Mouse (Mus musculus) stomach, postnatal 0 days (tissue): ENCODE measurements at regions not wholly inside any gene's neighbourhood (a gene's known extent, or its start where the extent isn't known, plus 50 kb on each side); places are given as distances from the start of the nearest gene placed in this dataset.
A peak's percentile ranks its signal among the peaks of the same experiment; 100 is the strongest.

ENCODE experiments used
- CTCF ChIP-seq: IDR thresholded peaks from 2 replicates; pipeline ENCODE4 v1.5.1; 2016; ENCODE audit warnings: antibody characterized with exemption, low read depth, mild to moderate bottlenecking, moderate library complexity
- EP300 ChIP-seq: optimal IDR thresholded peaks from 2 replicates; pipeline ENCODE3; 2016; ENCODE audit warnings: antibody characterized with exemption

DNA sequence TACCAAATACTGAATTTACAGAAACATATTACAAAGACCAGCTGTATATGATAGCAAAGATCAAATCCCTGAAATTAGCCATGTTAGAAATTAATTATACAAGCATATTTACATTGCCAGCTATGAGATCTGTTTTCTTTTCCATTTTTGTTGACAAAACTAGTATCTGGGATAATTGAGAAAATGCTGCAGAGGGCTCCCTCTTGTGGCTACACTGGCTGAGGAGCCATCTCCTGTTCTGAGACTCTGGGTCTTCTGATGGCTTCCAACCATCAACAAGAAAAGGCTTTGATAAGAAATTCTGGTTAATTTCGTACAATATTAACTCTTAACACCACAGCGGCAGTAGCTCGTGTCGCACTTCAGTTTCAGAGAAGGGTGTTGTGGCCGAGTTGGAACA, 466.9 kb downstream of the Cdh9 start:
- no peak for TF ChIP-seq EP300
- peak; percentile 65 for TF ChIP-seq CTCF
